Mouse (Mus musculus) cerebellum, adult 11-12 months (tissue): ENCODE measurements at regions not wholly inside any gene's neighbourhood (a gene's known extent, or its start where the extent isn't known, plus 50 kb on each side); places are given as distances from the start of the nearest gene placed in this dataset.

Experiments used
- DNase-seq: peaks from one replicate; pipeline ENCODE4 v3.0.0; 2022

DNA sequence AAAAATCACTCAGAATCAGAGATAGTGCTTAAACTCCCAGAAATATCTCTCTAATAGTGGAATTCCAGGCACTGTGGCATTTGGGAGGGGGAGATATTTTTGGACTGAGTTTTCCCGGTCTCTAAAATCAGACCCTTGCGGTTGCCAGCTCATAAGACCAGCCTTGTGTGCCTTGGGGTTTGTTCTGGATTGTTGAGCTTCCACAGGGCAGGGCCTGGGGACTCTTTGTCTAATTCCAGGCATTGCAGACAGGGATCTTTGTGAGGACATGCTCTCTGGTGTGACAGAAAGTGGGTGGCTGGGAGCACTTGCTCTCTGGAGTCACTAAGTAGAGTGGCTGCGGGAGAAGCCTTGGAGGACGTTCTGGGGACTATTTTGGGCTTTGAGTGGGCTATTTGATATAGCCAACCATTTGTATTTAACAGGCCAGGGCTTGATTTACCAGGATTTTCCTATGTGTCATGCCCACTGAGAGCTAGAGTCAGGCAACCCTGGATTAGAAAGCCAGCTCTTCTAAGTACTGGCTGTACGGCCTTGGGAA, 138.7 kb downstream of the Foxo1 start:
- DNase-seq = no peak

DNA sequence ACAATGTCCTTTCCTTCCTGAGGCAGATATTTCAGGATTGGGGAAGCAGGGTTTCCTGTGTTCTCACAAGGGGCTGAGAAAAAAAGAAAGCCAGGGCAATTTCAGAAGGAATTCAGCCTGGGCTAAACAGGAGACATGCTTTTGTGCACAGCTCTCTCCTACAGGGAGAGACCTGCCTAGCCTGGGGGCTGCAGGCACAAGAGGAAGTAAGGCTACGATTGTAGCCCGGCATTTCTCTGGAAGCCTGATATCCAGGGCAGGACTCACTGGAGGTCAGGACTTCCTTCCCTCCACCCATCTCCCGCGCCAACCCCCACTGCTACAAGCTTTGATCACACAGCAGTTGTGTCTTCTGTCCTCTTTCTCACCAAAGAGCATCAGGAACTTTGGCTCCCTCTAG, 136.5 kb downstream of the Foxo1 start:
- DNase-seq = no peak

DNA sequence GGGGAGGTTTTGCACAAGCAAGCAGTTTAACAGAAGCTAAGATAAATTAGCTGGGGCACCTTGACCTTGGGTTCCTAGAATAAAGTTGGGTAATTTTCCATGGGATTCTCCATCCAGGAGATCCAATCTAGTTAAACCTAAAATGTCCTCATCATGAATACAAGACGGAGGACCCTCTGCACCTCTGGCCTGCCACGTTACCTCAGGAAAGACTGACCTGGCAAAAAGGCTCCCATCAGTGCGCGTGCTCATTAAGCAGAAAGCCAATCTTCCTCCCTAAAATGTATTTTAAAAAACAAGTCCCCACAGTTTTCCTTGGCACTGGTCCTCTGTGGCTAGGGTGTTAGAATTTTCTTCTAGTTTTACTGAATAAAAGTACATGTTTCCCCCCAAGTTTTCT, 134.9 kb downstream of the Foxo1 start:
- no peak for DNase-seq
